Mouse (Mus musculus) ES-Bruce4 (cell line): Measurements from ENCODE around the gene Slc22a5. TPM values are rescaled to one million over a fixed set of nuclear protein-coding genes. Genes with fewer than 3 reads are reported as not detected.

ENCODE experiments used
- H3K27ac ChIP-seq: 2 replicates; pipeline ENCODE4 v1.5.1; 2012; ENCODE audit warnings: low read length, inconsistent platforms; ENCODE audit not compliant: insufficient read depth
- H3K27me3 ChIP-seq: 2 replicates; pipeline ENCODE4 v1.6.1; 2012; ENCODE audit warnings: mild to moderate bottlenecking, low read length, inconsistent platforms; ENCODE audit not compliant: control insufficient read depth, poor library complexity, insufficient read depth, severe bottlenecking
- H3K36me3 ChIP-seq: 2 replicates; pipeline ENCODE4 v1.6.1; 2012; ENCODE audit warnings: inconsistent platforms, mild to moderate bottlenecking, low read length, moderate library complexity; ENCODE audit not compliant: control insufficient read depth, poor library complexity, insufficient read depth, severe bottlenecking
- H3K4me1 ChIP-seq: one replicate; pipeline ENCODE4 v1.8.1; 2011; ENCODE audit warnings: low read length; ENCODE audit not compliant: control insufficient read depth, insufficient read depth
- H3K4me3 ChIP-seq: 2 replicates; pipeline ENCODE4 v1.5.1; 2011; ENCODE audit warnings: low read depth, mild to moderate bottlenecking, low read length
- H3K9ac ChIP-seq: 2 replicates; pipeline ENCODE4 v1.6.1; 2012; ENCODE audit warnings: low read depth, mild to moderate bottlenecking, inconsistent platforms; ENCODE audit not compliant: poor library complexity, severe bottlenecking
- H3K9me3 ChIP-seq: replicated peaks from 2 replicates; pipeline ENCODE4 v1.6.1; 2012; ENCODE audit warnings: mild to moderate bottlenecking, low read length, inconsistent platforms; ENCODE audit not compliant: control insufficient read depth, poor library complexity, insufficient read depth, severe bottlenecking
- CTCF ChIP-seq: IDR thresholded peaks from one replicate; pipeline ENCODE4 v1.8.1; 2011; ENCODE audit warnings: low read depth, low read length
- EP300 ChIP-seq: IDR thresholded peaks from 2 replicates; pipeline ENCODE4 v1.6.1; 2011; ENCODE audit warnings: low read depth, low read length; ENCODE audit not compliant: insufficient read depth
- POLR2A ChIP-seq: IDR thresholded peaks from one replicate; pipeline ENCODE4 v1.8.1; 2011; ENCODE audit warnings: low read length; ENCODE audit not compliant: insufficient read depth
- polyA plus RNA-seq: library from polyadenylated mRNA; stranded (reverse); fragments of >200 nt; gene quantifications from 2 replicates; pipeline ENCODE4 v1.2.4, GENCODE M21; 2011; ENCODE audit warnings: low read depth; ENCODE audit not compliant: missing spikeins, insufficient read depth, insufficient read length

The Slc22a5 gene
- polyA plus RNA-seq, 1 experiment = 7.7 TPM

DNA sequence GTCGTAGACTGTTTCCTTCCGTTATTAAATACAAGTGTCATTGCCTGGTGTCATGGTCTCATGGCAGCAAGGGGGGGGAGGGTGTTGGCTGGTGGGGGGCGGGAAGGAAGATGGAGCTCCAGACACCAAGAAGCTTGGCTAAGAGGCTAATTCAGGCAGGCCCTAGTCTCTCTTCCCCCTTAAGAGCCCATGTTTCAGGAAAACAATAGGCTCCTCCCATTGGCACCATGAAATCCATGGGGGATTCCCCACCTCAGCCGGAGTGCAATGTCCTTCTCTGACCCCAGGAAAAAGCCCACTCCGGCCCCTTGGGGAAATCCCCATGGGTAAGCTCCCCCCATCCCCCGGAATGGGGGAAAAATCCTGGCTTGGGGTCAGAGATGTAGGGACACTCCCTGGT lies 72.7 kb downstream of the Slc22a5 start:
- Histone ChIP-seq H3K9ac (no peak overlapping the region), H3K36me3 (no peaks in the 10 kb centered on the region), H3K27ac (no peak overlapping the region), H3K4me3 (no peak overlapping the region), H3K4me1 (no peaks in the 10 kb centered on the region), H3K9me3 (no peaks in the 10 kb centered on the region), H3K27me3 (no peaks in the 10 kb centered on the region)
- no peak for TF ChIP-seq EP300
- TF ChIP-seq CTCF = no peak
- no peak for TF ChIP-seq POLR2A

DNA sequence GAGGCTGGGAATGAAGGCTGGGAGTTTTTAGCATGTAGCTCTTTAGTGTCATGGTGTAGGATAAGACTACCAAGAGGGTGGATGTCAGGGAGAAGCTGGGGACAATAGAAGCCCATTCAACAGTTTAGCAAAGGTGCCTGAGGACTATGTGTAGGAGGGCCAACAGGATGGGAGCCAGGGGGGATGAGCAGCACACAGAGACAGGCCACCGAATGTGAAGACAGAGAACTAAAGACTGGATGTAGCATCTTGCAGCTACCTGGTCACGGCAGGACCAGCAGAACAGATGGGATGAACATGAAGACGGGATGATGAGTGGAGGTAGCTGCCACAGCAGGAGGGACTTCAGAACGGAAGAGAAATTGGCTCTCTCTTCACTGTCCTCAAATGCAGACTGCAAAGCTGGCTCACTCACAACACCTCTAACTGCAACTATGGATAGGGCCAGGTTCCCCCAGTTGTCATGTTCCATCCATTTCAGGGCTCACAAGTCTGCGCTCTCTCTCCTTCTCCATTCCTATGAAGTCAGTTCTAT lies 74.6 kb downstream of the Slc22a5 start:
- H3K36me3 ChIP-seq = no peaks in the 10 kb centered on the region
- no peaks in the 10 kb centered on the region for H3K9me3 ChIP-seq
- H3K27me3 ChIP-seq = no peaks in the 10 kb centered on the region
- H3K4me3 ChIP-seq = no peak overlapping the region
- H3K4me1 ChIP-seq = no peaks in the 10 kb centered on the region
- no peak overlapping the region for H3K27ac ChIP-seq
- no peak overlapping the region for H3K9ac ChIP-seq
- TF ChIP-seq CTCF (no peak), POLR2A (no peak), EP300 (no peak)

DNA sequence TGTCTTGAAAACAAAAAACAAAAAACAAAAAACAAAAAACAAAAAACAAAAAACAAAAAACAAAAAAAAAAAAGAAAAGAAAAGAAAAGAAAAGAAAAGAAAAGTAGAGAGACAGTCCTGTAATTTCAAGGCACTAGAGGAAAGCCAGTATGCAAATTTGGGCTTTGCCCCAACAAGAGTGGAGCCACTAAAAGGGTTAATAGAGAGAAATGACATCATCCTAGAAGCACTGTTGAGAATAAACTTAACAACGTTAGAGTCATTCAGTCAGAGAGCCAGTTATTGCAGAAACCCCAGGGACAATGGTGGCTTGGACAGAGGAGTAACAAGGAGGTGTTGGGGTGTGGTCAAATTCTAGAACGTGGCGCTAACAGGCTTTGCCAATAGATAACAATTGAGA lies 76.7 kb downstream of the Slc22a5 start:
- no peaks in the 10 kb centered on the region for H3K4me1 ChIP-seq
- no peak overlapping the region for H3K27ac ChIP-seq
- H3K36me3 ChIP-seq = no peaks in the 10 kb centered on the region
- no peaks in the 10 kb centered on the region for H3K27me3 ChIP-seq
- H3K9me3 ChIP-seq = no peaks in the 10 kb centered on the region
- no peak overlapping the region for H3K9ac ChIP-seq
- no peak for TF ChIP-seq POLR2A
- no peak for TF ChIP-seq CTCF
- TF ChIP-seq EP300 = no peak
- H3K4me3 ChIP-seq = no peak overlapping the region

Other genes with a start within 250 kb of the Slc22a5 start
- gene Rad50, start 184.3 kb downstream of the Slc22a5 start, polyA plus RNA-seq = 64.8 and 73.2 TPM in 2 replicates
- not detected in 2 replicates for gene Il5, start 170.9 kb downstream of the Slc22a5 start, polyA plus RNA-seq
- 75.7 and 90.3 TPM in 2 replicates for gene Irf1, start 121.6 kb downstream of the Slc22a5 start, polyA plus RNA-seq
- gene Gm17334, start 118.5 kb downstream of the Slc22a5 start, polyA plus RNA-seq = not detected in 2 replicates
- gene Gm12216, start 32.4 kb downstream of the Slc22a5 start, polyA plus RNA-seq = 1.1 and 2.8 TPM in 2 replicates
- gene Slc22a21, start 88.7 kb upstream of the Slc22a5 start, polyA plus RNA-seq = 2.9 and 3.0 TPM in 2 replicates
- gene Slc22a4, start 136.4 kb upstream of the Slc22a5 start, polyA plus RNA-seq = 0.41 TPM in 1 of 2 replicates, not detected in the other
- 8.7 and 13.0 TPM in 2 replicates for gene Pdlim4, start 177.4 kb upstream of the Slc22a5 start, polyA plus RNA-seq
- 16.6 and 25.5 TPM in 2 replicates for gene P4ha2, start 208.4 kb upstream of the Slc22a5 start, polyA plus RNA-seq